In genomic region chr4:91557452-91557851, GRCm38 (mm10) we compare ENCODE assay signal across 15 mouse cellular contexts.
DNase-seq lines count a peak whose midpoint lies in the region; ATAC-seq and TF ChIP-seq lines count a peak whose summit lies in the region.
"Had no signal": no experiment of that assay in that cellular context is flagged by ENCODE, and none has a peak within 500 bp of the region (broad histone marks: within the 10 kb centered on the region; RNA-seq: fewer than 3 reads in every experiment).

No protein-coding gene starts in this region.

- H3K27me3 ChIP-seq in hindbrain, embryonic 12.5 days, result no peaks in the 10 kb centered on the region
- H3K27me3 ChIP-seq in midbrain, embryonic 15.5 days (replicated peaks), result no peaks in the 10 kb centered on the region
- H3K27me3 ChIP-seq in liver, postnatal 0 days (ENCODE audit: insufficient read depth, low read length), result no peaks in the 10 kb centered on the region
- H3K27me3 ChIP-seq: CH12.LX; intestine, embryonic 15.5 days; limb, embryonic 12.5 days; liver, embryonic 15.5 days; Patski had no signal

- H3K4me3 ChIP-seq in hindbrain, embryonic 12.5 days, result no peak overlapping the region
- H3K4me3 ChIP-seq in midbrain, embryonic 15.5 days, result no peak overlapping the region
- no peak overlapping the region for H3K4me3 ChIP-seq in liver, postnatal 0 days (ENCODE audit: low read depth, low read length)
- H3K4me3 ChIP-seq: intestine, embryonic 15.5 days; limb, embryonic 12.5 days; liver, embryonic 15.5 days had no signal

- no peak for TF ChIP-seq POLR2A in brain, embryonic 14.5 days (IDR thresholded peaks at IDR 0.05; ENCODE audit: borderline replicate concordance, extremely low read depth, insufficient read depth, insufficient read length, poor library complexity, severe bottlenecking)

- WGBS in hindbrain, embryonic 12.5 days, result 37% methylated on average over 1 of the region's 1 CpGs
- WGBS in midbrain, embryonic 15.5 days, result 24% methylated on average over 1 of the region's 1 CpGs
- 29% methylated on average over 1 of the region's 1 CpGs for WGBS in liver, postnatal 0 days (ENCODE audit: insufficient replicate concordance)

- no peak overlapping the region for H3K27ac ChIP-seq in hindbrain, embryonic 12.5 days
- no peak overlapping the region for H3K27ac ChIP-seq in midbrain, embryonic 15.5 days
- H3K27ac ChIP-seq in liver, postnatal 0 days (ENCODE audit: low read depth), result no peak overlapping the region
- H3K27ac ChIP-seq: intestine, embryonic 15.5 days; limb, embryonic 12.5 days; liver, embryonic 15.5 days had no signal

- no peaks in the 10 kb centered on the region for H3K9me3 ChIP-seq in hindbrain, embryonic 12.5 days (replicated peaks)
- H3K9me3 ChIP-seq in midbrain, embryonic 15.5 days, result no peaks in the 10 kb centered on the region
- no peaks in the 10 kb centered on the region for H3K9me3 ChIP-seq in liver, postnatal 0 days (ENCODE audit: low read length)
- H3K9me3 ChIP-seq: intestine, embryonic 15.5 days; limb, embryonic 12.5 days; liver, embryonic 15.5 days had no signal

- TF ChIP-seq EP300 in liver, postnatal 0 days (IDR thresholded peaks at IDR 0.05; ENCODE audit: low read depth), result no peak

- intact Hi-C loops in left cerebral cortex, postnatal 4 days (cut with DNase I), result no loop called here

- peak; percentile 84 for ATAC-seq in hindbrain, embryonic 12.5 days (ENCODE audit: low FRiP score)
- peak; percentile 56; the same call in 1 of the 2 replicates for ATAC-seq in midbrain, embryonic 15.5 days (replicated peaks)
- no peak for ATAC-seq in liver, postnatal 0 days
- ATAC-seq: intestine, embryonic 15.5 days; Patski had no signal

- peak; percentile 66 for DNase-seq in left cerebral cortex, postnatal 4 days
- no peak for DNase-seq in left cerebral cortex, adult 9 months (ENCODE audit: low spot score in 2 of 2)
- peak; percentile 67 for DNase-seq in brain, embryonic 14.5 days (ENCODE audit: low read depth)
- DNase-seq in liver, postnatal 0 days, result no peak
- DNase-seq in urinary bladder, adult 2 months (ENCODE audit: low spot score), result no peak
- DNase-seq: lung, postnatal 4 days; right cerebral cortex, postnatal 14 days; thymus, postnatal 25 days had no signal

- no peaks in the 10 kb centered on the region for H3K4me1 ChIP-seq in hindbrain, embryonic 12.5 days
- no peaks in the 10 kb centered on the region for H3K4me1 ChIP-seq in midbrain, embryonic 15.5 days
- H3K4me1 ChIP-seq in liver, postnatal 0 days (ENCODE audit: insufficient read depth), result no peaks in the 10 kb centered on the region
- H3K4me1 ChIP-seq: intestine, embryonic 15.5 days; limb, embryonic 12.5 days; liver, embryonic 15.5 days had no signal

- H3K36me3 ChIP-seq in hindbrain, embryonic 12.5 days, result no peaks in the 10 kb centered on the region
- no peaks in the 10 kb centered on the region for H3K36me3 ChIP-seq in midbrain, embryonic 15.5 days (replicated peaks)
- H3K36me3 ChIP-seq in liver, postnatal 0 days (replicated peaks; ENCODE audit: insufficient read depth, low read length), result no peaks in the 10 kb centered on the region
- H3K36me3 ChIP-seq: intestine, embryonic 15.5 days; limb, embryonic 12.5 days; liver, embryonic 15.5 days had no signal

- no peak overlapping the region for H3K4me2 ChIP-seq in hindbrain, embryonic 12.5 days (replicated peaks)
- no peak overlapping the region for H3K4me2 ChIP-seq in midbrain, embryonic 15.5 days
- no peak overlapping the region for H3K4me2 ChIP-seq in liver, postnatal 0 days (ENCODE audit: low read depth, low read length)
- H3K4me2 ChIP-seq: intestine, embryonic 15.5 days; limb, embryonic 12.5 days; liver, embryonic 15.5 days had no signal

- TF ChIP-seq CTCF in brain, embryonic 14.5 days (IDR thresholded peaks at IDR 0.05; ENCODE audit: borderline replicate concordance, extremely low read depth, insufficient read depth, insufficient read length), result no peak
- TF ChIP-seq CTCF in liver, postnatal 0 days (IDR thresholded peaks at IDR 0.05; ENCODE audit: low read depth), result no peak

- no peak overlapping the region for H3K9ac ChIP-seq in hindbrain, embryonic 12.5 days
- H3K9ac ChIP-seq in midbrain, embryonic 15.5 days, result no peak overlapping the region
- no peak overlapping the region for H3K9ac ChIP-seq in liver, postnatal 0 days (replicated peaks)
- H3K9ac ChIP-seq: intestine, embryonic 15.5 days; limb, embryonic 12.5 days; liver, embryonic 15.5 days had no signal

Comparison
In these comparisons a context has a peak if more than half of its experiments do, and no peak if none do; other contexts are left out.
1. DNase-seq: peak in left cerebral cortex, postnatal 4 days (single experiment) and brain, embryonic 14.5 days (single experiment); none in left cerebral cortex, adult 9 months (0 of 2), liver, postnatal 0 days (single experiment) and urinary bladder, adult 2 months (single experiment).